Mouse (Mus musculus) 3T3-L1 (cell line): Measurements from ENCODE around the gene Bhlhe40.
A peak's percentile ranks its signal among the peaks of the same experiment; 100 is the strongest.

Experiments used
- DNase-seq: peaks from one replicate; pipeline ENCODE4 v3.0.0-alpha.2; 2015; ENCODE audit warnings: low read depth, low spot score

Gene Bhlhe40

DNA sequence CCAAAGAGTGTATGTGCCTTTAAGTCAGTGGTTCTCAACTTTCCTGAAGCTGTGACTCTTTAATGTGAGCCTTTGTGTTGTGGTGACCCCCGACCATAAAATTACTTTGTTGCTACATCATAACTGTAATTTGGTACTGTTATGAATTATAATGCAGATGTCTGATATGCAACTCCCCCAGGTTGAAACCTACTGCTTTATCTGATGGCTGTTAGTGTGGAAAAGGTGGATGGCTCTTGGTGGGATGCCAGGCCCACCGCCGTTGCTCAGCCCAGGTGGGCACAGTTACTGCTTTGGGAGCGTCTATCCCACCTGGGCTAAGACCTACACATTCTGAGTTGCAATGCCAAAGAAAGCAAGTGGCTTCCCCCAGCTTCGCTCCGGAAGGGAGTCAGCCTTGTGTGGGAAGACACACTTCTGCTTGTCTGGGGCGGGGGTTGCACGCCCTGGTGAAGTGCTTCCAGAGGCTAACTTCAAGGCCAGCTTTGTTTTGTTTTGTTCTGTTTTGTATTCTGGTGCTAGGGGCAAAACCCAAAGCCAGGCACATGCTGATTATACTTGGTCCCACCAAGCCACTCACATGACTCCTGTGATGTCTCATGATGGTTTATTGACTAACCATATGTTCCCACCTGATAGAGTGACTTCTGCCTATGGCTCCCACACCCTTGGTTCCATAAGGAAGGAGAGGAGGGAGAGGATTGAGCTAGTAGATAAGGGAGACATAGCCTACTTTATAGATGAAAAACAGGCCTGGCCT, 34.7 kb downstream of the Bhlhe40 start:
- DNase-seq: no peak

DNA sequence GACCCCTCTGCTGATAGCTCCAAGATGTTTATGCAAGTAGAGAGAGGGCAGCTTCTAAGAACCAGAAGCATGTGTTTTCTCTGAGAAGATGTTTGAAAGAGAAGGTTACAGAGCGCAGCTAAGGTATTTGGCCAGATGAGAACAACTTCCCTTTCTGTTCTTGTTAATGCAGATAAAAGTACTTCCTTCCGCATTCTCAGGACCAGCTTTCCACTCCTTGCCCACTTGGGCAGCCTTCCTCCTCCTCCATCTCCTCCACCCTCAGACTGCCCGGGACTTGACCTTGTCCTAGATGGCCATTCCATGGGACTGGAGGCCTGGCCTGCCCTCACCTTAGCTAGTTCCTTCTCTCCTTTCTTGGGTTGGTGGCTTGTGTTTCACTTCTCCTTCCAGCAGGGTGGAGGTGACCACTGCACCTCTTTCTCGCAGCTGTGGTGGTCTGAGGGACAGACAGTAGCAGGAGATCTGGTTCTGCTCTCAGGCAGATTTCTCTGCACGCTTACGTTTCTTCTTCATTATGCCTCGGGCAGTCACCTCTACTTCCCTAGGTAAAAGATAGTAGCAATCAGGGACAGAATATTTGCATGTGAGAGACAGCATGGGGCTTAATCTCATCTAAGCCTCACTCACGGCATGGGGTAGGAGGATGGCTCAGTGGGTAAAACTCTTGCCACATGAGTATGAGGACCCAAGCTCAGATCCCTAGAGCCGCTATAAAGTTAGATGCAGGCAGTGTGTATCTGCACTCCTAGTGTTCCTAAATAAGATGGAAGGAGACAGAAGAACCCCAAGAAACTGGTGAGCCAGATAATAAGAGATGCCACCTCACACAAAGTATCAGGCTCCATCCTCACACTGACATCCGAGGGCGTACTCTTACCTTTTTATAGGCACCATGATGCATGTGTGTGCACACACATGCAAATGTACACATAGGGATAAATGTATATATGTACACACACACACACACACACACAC, 35.7 kb downstream of the Bhlhe40 start:
- DNase-seq: no peak

DNA sequence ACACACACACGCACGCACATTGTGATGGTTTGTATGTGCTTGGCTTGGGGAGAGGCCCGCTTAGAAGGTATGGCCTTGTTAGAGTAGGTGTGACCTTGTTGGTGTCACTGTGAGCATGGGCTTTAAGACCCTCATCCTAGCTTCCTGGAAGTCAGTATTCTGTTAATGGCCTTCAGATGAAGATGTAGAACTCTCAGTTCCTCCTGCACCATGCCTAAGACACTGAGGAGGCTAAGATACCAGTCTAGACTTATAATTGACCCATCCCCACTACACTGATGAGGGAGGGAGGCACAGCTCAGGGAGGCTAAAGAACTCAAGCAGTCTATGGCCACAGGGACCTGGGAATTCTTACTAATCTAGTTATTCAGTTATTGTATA, 36.4 kb downstream of the Bhlhe40 start:
- no peak for DNase-seq

DNA sequence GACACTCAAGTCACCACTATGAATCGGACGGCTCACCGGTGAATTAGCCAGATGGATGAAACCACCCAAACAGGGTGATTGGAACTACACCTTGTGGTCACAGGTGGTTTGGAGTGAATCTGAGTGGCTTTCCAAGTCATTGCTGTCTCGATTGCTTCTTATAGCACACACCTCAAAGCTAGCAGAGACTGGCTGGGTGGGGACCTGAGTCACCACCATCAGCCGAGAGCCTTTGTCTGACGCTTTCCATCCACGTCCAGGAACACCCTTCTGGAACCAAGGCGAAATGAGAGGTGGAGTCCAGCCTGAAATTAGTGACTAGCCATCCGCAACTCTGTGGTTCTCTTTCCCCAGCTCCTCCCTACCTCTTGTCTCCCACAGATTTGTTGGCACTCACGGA, 36.9 kb downstream of the Bhlhe40 start:
- DNase-seq: no peak

DNA sequence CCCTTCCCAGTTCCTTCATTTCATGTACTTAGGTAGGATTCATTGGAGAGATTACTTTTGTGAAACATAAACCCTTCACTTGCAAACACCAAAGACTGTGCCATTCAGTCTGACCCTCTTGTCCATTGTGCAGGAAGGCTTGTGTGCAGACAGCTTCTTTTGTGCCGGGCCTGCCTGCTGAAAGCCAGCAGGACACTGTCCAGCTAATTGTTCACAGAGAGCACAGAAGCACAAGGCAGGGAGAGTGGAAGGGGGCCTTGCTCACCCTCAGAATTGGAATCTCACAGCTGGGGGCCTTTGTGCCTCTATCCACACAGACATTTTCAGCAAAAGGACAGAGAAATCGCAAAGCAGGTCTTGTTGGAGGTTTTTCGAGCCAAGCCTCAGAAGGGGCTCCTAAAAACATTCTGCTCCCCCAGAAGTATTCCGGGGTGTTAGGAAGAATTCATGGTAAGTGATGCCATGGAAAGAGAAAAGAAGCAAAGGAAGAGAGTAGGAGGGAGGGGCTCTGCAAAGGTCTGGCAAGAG, 38.0 kb downstream of the Bhlhe40 start:
- DNase-seq: no peak

DNA sequence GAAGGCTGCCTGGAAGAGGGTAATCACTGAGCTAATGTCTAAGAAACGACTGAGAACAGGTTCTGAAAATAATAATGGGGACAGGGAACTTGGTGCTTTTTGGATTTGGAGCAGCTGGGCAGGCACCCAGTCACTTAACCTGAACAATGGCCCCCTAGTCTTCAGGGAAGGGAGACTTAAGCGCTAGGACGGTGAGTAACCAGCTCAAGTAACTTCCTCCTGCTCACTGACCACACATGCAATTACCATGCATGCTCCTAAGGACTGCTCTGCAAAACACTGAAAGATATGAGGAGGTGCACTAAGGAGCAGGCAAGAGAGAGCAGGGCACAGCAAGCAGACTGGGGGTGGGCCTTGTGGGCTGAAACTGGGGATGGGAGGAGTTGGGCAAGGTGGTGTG, 39.2 kb downstream of the Bhlhe40 start:
- no peak for DNase-seq

DNA sequence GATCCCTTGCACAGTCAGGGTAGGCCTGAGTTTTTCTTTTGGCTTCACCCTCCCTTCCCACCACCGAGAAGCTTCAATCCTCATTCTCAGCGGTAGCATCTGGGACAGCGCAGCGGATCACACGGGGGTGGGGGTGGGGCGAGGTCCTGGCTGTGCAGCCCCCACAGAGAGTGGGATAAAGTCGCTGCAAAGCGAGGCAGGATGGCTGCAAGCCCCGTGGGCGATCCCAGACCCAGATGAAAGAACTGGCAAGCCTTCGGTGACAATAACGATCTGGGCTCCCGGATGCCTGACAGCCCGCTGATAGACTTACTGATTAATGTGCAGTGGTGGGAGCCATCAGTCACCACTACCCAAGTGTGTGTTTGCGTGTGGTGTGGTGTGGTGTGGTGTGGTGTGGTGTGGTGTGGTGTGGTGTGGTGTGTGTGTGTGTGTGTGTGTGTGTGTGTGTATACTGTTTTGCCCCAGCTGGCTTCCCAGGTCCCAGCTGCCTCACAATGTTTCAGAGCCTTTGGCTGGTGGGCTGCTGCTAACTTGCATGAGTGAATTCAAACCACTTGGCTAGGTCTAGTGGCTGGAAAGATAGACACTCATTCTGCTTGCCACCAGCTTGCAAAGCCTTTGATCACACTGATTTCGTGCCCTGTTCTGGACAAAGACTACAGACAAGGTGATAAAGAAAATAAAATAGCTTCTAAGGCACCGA, 40.4 kb downstream of the Bhlhe40 start:
- DNase-seq: no peak

DNA sequence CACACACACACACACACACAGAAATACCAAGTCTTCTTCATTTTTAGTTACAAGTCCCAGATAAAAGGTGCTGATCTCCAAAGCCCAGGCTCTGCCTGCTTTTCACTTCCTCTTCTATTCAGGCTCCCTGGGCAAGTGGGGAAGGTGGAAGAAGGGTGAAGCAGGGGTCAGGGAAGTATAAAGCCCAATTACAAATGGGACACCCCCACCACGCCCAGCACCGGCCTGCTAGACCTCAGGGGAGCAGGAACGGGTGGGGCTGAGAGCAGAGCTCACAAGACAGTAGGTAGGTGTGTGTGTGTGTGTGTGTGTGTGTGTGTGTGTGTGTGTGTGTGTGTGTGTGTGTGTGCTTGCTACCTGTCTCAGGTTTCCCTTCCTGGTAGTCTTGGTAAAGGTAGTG, 42.2 kb downstream of the Bhlhe40 start:
- DNase-seq: no peak

DNA sequence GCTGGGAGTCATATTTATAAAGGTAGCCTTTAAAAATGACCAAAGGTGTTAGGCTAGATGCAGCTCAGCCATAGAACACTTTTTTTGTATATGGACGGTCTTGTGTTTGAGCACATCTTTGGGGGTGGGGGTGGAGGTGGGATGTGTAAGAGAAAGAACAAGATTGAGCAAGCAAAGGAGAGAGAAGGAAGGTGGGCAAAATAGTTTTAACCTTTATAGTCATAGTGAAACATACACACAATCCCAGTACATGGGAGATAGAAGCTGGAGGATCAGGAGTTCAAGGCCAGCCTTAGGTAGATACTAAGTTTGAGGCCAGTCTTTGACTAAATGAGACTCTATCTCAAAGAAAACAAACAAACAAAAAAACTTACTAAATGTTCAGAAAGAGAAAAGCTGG, 42.7 kb downstream of the Bhlhe40 start:
- DNase-seq: no peak

DNA sequence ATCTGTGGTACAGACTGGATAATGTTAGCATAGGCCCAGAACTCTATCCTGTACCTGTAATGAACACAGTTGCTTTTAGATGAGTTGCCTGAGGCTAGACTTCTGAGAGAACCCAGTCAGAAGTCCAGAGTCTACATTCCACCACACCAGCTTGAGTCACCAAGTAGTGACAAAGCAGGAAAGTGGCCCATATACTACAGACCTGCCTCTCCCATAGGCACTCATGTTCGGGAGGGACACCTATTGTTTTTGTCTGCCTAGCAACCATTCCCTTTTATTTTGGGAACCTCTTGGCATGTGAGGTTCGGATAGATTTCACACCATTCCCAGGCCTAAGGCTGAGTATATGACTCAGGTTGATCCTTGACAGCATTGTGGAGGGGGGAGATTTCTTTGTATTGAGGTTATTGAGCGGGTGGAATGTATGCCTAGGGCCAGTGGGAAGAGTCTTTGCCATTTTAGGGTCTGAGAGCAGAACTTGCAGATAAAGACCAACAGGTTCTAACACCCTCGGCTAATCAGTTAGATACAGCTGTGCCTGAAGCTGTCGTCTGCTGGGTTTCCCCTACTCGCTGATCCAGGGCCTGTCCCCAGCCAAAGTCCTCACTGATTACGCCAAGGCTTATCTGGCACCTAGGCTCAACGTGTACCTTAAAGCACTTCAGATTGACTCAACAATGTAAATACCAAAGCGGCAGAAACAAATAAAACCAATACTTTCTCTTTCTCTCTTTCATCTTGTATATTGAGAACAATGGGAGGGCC, 44.1 kb downstream of the Bhlhe40 start:
- DNase-seq: peak; percentile 45

DNA sequence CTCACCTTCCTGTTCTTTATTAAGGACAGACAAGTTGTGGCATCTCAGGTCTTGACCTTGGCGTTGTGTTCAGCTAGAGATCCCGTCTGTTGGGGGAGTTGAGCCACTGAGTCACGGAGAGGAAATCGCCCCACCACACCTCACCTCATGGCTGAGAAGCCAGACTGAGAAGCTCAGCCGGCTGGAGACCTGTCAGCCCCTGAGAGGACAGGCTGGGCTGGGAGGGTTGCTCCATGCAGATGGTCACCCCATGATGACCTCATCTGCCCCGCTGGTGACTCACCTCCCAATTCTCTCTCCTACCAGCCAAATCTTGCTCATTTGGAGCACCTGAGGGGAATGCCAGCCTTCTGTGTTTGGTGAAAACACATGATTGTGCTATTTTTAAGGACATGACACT, 45.5 kb downstream of the Bhlhe40 start:
- DNase-seq: peak; percentile 66

DNA sequence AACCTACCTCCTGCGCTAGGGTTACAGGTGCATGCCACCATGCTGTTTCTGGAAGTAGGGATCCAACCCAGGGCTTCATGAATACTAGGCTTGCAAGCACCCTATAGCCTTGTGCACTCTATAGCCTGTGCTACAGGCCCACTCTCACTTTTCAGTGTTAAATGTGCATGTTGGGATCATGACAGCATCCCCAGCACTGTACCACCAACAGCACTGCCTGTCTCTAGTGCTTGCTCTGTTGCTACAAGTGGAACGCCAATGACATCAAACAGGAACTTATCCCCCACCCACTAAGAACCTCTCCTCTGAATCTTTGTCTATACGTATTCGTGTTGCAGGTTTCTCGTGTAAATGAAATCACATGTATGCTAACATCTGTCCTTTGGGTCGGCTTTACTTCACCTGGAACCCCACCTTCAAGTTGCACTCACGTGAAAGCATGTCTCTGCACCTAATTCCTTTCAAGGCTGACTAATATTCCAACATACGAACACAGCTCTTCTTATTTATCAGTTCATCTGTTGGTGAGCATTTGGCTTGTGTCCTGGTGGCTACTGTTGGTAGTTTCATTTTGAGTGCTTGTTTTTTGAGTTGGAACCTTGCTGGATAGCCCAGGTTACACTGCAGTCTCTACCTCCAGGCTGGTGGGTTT, 46.7 kb downstream of the Bhlhe40 start:
- DNase-seq: no peak

DNA sequence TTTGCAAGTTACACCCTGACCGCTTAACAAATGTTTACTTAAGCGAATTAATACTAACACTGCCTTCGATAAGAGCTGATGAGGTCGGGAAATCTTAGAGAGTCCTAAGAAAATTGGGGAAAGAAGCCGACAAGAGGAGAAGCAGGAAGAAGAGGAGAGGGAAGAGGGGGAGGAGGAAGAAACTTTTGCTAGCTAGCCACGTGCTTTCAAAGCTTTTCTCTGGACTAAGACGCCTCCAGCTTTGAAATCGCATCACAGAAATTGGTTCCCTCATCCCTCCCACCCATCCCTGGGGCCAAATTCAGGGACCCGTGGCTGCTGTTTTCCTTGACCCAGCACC, 48.7 kb downstream of the Bhlhe40 start:
- no peak for DNase-seq

DNA sequence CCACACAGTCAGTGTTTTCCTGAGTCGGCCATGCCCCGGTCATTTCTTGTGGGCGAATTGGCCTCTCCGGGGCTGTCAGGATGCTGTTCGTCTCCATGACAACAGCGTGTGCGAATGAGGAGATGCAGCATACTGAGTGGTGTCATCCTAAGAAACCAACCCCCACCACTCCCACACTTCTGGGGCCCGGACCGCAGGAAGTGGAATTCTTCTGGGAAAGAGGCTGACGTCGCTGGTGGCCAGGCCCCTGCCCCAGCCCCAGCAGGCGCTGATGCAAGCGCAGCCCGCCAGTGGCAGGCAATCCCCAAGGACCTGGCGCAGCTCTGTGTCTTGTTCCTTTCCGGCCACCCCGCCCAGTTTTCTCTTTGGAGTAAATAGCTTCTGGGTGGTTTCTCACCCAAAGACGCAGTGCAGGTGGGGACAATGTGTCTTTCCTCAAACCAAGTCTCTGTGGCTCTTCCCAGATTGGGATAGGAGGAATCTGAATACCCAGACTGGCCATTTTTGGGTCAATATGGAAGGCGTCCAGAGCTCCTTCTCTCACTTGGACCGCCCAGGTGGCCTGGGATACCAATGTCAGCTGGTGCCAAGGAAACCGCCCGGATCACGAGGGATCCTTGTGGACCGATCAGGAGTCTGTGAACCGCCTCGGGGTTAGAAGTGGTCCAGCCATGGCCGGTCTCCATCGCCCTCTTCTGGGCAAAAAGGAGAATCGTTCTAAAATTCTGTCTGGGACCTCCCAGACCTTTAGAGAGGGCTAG, 49.2 kb downstream of the Bhlhe40 start:
- peak; percentile 93 for DNase-seq

DNA sequence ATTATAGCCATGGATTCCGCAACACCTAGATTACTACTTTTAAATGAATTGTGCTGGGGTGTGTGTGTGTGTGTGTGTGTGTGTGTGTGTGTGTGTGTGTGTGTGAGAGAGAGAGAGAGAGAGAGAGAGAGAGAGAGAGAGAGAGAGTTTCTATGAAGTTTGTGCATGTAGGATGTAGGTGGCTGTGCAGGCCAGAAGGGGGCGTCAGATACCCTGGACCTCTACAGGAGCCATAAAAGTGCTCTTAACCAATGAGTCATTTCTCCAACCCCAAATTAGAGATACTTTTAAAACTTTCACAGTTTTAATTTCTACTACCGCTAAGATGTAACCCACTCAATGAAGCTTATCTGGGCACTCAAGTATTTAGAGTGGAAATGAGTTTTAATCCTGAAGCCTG, 50.2 kb downstream of the Bhlhe40 start:
- DNase-seq: no peak

DNA sequence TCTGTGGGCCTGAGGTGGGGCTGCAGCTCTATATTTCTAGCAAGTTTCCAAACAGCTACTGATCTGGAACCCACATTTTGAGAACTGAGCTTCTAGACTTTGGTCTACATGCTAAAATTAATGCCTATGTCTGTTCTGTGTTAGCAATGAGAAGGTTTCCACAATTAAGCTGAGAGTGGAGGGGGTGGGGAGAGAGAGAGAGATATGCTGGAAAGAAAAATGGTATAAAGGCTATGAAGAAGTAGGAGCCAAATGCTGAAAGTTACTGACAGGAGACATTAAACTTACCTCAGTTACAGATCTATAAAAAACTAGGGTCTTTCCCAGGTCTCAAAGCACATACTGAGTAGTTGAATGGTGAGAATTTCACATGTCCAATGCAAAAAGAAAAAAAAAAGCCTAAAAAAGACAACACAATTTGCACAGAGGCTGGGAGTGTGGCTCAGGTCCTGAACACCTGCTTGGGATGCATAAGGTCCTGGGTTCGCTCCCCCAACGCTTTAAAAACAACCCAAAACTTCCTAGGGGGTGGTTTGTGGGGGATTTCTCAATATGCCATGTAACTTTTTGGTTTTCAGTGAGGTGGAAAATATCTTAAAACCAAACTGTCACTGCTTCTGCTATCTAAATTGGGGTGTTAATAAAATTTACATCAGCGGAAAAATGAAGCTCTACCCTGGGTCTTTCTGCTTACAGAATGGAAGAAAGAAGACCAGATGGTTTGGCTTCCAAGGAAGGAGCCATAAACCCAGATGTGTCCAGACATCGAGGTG, 50.9 kb downstream of the Bhlhe40 start:
- no peak for DNase-seq

DNA sequence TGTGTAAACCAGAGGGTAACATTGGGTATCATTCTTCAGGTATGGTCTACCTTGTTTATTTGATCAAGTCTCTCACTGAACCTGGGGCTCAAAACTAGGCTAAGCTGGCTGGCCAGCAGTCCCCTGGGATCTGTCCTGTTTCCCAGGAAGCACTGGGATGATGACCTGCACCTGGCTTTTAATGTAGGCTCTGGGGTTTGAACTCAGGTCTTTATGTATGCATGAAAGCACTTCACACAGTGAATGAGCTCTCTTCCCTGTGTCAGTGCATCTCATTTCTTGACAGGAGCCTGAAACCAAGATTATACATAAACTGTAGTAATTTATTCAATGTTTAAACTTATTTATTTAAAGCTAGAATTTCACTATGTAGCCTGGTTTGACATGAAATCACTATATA, 51.7 kb downstream of the Bhlhe40 start:
- no peak for DNase-seq

DNA sequence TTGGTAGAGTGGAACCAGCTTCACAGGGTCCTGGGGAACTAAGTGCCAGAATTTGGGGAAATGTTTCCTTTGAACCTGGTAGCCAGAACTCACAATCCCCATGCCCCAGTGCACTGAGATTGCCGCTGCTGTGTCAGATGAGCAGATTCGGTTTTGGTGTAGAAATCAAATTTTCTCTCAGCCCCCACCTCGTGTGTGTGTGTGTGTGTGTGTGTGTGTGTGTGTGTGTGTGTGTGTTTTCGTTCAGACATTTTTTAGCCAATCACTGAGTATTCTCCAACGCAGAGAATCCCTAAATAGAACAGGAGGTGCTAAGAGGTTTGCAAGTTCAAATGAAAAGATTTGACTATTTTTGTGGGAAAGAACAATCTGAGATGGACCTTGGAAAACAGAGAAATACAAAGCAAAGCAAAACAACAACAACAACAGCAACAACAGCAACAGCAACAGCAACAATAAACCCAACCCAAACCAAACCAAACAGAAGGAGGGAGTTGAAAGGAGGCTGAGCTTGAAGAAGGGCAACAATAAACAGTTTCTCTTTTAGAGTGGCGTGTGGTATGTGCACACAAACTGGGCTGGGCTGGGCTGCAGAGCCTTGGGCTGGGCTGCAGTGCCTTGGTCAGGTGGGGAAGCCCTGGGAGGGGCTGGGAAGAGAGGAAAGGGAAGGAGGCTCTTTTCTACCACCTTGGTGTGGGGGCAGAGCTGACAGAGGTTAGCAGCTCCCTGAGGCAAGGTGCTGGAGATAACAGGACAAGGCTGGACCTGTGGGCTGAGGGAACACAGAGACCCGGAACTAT, 52.9 kb downstream of the Bhlhe40 start:
- no peak for DNase-seq
